Mouse (Mus musculus): Measurements from ENCODE around the gene Rsrc1. TPM values are rescaled to one million over a fixed set of nuclear protein-coding genes. Genes with fewer than 3 reads are reported as not detected.

Rsrc1 gene
- total RNA-seq, 2 experiments from 2014 or later, result 36.6 to 40.4 TPM

GRCm38 (mm10) chr3:67267448-67267847 lies 286.3 kb downstream of the Rsrc1 start:
- ATAC-seq (replicated peaks; ENCODE audit: poor library complexity), result no peak

GRCm38 (mm10) chr3:67279781-67280180 lies 298.6 kb downstream of the Rsrc1 start:
- ATAC-seq (replicated peaks; ENCODE audit: poor library complexity), result no peak

GRCm38 (mm10) chr3:67280247-67280646 lies 299.1 kb downstream of the Rsrc1 start:
- ATAC-seq (replicated peaks; ENCODE audit: poor library complexity), result peak; percentile 54

GRCm38 (mm10) chr3:67284039-67284438 lies 302.8 kb downstream of the Rsrc1 start:
- no peak for ATAC-seq (replicated peaks; ENCODE audit: poor library complexity)

- ATAC-seq (replicated peaks; ENCODE audit: poor library complexity), result no peak
These were observed 303.7 kb downstream of the Rsrc1 start for GRCm38 (mm10) chr3:67284848-67285247.

- no peak for ATAC-seq (replicated peaks; ENCODE audit: poor library complexity)
These were observed 307.5 kb downstream of the Rsrc1 start for GRCm38 (mm10) chr3:67288664-67289063.

GRCm38 (mm10) chr3:67289482-67289881 lies 308.3 kb downstream of the Rsrc1 start:
- no peak for ATAC-seq (replicated peaks; ENCODE audit: poor library complexity)

- no peak for ATAC-seq (replicated peaks; ENCODE audit: poor library complexity)
These were observed 327.5 kb downstream of the Rsrc1 start for GRCm38 (mm10) chr3:67308725-67309124.

GRCm38 (mm10) chr3:67309644-67310311 lies 328.6 kb downstream of the Rsrc1 start:
- no peak for ATAC-seq (replicated peaks; ENCODE audit: poor library complexity)

- no peak for ATAC-seq (replicated peaks; ENCODE audit: poor library complexity)
These were observed 330.2 kb downstream of the Rsrc1 start for GRCm38 (mm10) chr3:67311436-67311835.

GRCm38 (mm10) chr3:67322422-67322821 lies 341.2 kb downstream of the Rsrc1 start:
- ATAC-seq (replicated peaks; ENCODE audit: poor library complexity), result no peak

- peak; percentile 26; the same call in 1 of the 2 replicates for ATAC-seq (replicated peaks; ENCODE audit: poor library complexity)
These were observed 358.4 kb downstream of the Rsrc1 start for GRCm38 (mm10) chr3:67339558-67339957.

- ATAC-seq (replicated peaks; ENCODE audit: poor library complexity), result no peak
These were observed 359.7 kb downstream of the Rsrc1 start for GRCm38 (mm10) chr3:67340921-67341320.

- 0 out of 2 replicates have a peak, but pooled peaks have one; percentile 42 for ATAC-seq (replicated peaks; ENCODE audit: poor library complexity)
These were observed 361.9 kb downstream of the Rsrc1 start for GRCm38 (mm10) chr3:67343004-67343662.

- peak; percentile 97 for ATAC-seq (replicated peaks; ENCODE audit: poor library complexity)
These were observed 363.4 kb downstream of the Rsrc1 start for GRCm38 (mm10) chr3:67344599-67344998.

- ATAC-seq (replicated peaks; ENCODE audit: poor library complexity), result no peak
These were observed 365.5 kb downstream of the Rsrc1 start for GRCm38 (mm10) chr3:67346674-67347073.

- no peak for ATAC-seq (replicated peaks; ENCODE audit: poor library complexity)
These were observed 370.4 kb downstream of the Rsrc1 start for GRCm38 (mm10) chr3:67351406-67352127.

- peak; percentile 85 for ATAC-seq (replicated peaks; ENCODE audit: poor library complexity)
These were observed 371.1 kb downstream of the Rsrc1 start for GRCm38 (mm10) chr3:67352128-67352762.

- no peak for ATAC-seq (replicated peaks; ENCODE audit: poor library complexity)
These were observed 371.6 kb downstream of the Rsrc1 start for GRCm38 (mm10) chr3:67352763-67353149.

- ATAC-seq (replicated peaks; ENCODE audit: poor library complexity), result no peak
These were observed 377.2 kb downstream of the Rsrc1 start for GRCm38 (mm10) chr3:67358376-67358775.

Measured in megakaryocyte progenitor cell, adult 5-6 weeks (primary cell).